Mouse (Mus musculus): ENCODE results near the gene Arsg.

Gene Arsg

DNA sequence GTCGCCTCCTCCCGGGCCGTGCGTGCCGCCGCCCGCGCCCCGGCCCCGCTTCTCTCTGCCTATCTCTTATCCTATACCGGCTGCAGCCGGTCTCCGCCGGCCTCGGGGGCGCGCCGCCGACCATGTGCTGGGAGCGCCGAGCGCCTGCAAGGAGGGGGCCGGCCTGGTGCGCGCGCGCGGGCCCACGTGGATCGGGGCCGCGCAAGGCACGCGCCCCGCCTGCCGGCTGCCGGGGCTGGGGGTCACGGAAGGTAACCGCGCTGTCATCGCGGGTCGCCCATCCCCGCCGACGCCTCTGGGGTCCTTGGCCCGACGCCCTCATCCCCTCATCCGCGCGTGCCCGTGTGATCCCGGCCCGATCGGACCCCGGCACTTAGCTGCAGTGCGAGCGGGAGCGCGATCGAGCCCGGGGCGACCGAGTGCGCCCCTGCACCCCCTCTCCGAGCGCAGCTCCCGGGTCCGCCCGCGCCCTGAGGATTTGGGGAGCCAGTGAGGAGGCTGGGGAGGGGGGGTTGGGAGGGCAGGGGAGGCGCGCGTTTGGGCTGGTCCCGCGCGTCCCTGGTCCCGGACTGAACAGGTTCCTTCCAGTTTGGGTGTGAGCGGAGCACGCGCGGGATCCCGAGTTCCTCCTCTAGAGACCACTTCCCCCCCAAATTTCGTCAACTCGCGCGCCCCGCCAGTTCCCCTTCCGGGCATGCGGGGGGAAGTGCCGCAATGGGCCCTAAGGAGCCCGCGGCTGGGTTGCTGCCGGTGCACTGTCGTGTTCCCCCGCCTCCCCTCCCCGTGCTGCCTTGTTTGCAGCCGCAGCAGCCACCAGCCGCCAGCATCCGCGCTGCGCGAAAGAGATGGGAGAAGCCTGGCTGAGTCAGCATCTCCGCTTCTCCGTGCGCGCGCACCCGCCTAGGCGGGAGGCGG, at the start of gene Arsg, which contains the start of gene Slc16a6:
TSS of gene Arsg (plus strand) at position 204 of the 915 bp plus-strand sequence.
TSS of gene Slc16a6 (minus strand) at position 428 of the 915 bp plus-strand sequence.
- DNase-seq (ENCODE audit: low read depth) = peak; percentile 94

DNA sequence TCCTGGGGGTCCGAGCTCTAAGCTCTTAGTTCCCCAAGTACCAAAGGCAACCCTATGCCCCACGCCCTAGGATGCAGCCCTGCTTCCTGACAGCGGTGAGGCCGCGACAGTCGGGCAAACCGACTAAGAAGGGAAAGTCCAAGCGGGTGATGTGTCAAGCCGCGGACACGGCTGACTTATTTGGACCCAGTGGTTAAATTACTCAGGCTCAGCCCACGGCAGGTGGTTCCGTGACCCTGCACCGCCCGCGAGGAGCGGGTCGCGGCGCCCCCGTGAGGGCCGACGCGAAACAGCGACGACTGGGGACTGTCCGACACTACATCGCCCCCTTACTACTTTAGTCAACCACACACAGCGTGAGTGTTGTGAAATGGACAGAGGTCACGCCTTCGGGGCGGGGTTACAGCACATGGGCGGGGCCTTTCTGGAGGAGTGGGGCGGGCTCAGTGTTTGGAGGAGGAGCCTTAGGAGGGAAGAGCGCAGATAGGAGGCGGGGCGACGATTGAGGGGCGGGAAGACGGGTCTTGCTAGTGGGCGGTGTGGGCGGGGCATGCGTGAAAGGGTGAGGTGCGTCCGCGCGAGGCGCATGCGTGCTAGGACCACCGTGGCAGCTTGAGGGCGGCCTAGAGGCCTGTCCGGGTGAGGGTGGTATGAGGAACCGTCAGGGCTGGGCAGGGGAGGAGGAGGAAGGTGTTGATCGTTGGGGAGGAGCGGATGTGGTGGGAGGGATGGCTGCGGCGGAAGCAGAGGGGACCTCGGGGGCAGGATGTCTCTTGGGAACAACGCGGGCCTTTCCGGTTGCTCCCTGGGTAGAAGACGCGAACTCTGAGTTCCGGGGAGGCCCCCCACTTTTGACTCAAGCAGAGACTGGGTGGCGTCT, 47.5 kb upstream of the Arsg start, which contains the start of gene Amz2:
TSS of gene Amz2 (plus strand) at position 555 of the 880 bp plus-strand sequence.
- DNase-seq (ENCODE audit: low read depth) = peak; percentile 100

DNA sequence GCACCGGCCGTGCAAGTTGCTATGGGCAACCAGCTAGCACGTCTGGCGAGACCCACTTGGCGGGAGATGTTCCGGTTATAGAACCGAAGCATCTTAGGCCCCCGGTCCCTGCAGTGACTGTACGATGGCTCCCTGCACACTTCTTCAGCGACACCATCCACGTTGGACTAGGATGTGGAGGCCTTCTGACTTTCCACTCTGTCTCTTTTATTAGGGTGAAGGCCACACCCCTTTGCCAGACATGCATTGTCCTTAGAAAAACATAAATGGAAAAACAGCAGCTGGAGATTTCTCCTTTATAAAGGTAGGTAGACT, 46.9 kb upstream of the Arsg start:
- no peak for DNase-seq (ENCODE audit: low read depth)

DNA sequence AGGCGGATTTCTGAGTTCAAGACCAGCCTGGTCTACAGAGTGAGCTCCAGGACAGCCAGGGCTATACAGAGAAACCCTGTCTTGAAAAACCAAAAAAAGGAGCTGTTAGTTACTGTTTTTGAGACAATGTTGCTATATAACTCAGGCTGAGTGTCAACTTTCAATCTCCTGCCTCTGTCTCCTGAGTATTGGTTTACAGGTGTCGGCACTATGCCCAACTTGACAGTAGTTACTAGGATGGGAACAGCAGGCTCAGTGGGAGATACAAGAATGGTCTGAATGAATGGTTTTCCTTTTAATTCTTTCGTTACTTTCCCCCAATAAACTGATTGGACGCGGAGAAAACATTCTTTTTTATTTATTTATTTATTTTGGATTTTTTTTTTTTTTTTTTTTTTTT, 45.8 kb upstream of the Arsg start:
- DNase-seq (ENCODE audit: low read depth) = peak; percentile 57

DNA sequence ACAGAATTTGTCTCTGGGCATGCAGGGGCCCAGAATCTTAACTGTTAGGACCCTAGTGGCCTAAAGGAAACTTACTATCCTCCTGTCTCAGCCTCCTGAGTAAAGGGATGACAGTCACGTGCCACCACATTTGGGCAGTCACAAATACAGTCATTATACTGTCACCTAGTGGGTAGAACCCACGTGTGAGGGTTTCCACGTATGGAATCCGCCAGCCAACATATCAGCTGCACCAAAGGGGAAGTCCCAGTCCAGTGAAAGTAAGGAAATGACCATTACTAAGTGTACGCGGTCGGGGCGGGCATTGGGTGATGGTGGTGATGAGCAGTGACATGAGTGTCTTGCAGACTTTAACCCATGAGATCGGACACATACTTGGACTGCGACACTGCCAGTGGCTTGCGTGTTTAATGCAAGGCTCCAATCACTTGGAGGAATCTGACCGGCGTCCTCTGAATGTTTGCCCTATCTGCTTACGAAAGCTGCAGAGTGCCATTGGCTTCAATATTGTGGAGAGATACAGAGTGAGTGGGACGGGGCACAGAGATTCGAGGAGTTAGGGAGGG, 38.9 kb upstream of the Arsg start:
- DNase-seq (ENCODE audit: low read depth) = peak; percentile 82

DNA sequence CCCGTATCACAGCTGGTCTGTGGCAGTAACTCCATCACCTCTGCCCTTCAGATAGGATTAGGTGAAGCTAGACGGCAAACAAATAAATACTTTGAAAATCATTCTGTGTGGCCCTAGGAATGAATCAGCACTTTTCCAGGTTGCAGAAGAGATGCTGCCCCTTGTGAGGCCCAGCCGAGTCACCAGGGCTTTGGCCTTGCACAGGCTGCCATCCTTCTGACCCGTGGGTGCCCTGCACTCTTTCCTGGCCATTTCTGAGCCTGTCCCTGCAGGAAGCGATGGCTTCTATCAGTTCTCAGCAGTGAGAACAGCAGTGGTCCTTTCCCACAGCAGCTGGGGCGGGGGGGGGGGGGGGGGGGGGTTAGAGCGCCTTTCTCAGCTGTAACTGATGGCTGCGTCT, 36.3 kb upstream of the Arsg start:
- DNase-seq (ENCODE audit: low read depth) = no peak

DNA sequence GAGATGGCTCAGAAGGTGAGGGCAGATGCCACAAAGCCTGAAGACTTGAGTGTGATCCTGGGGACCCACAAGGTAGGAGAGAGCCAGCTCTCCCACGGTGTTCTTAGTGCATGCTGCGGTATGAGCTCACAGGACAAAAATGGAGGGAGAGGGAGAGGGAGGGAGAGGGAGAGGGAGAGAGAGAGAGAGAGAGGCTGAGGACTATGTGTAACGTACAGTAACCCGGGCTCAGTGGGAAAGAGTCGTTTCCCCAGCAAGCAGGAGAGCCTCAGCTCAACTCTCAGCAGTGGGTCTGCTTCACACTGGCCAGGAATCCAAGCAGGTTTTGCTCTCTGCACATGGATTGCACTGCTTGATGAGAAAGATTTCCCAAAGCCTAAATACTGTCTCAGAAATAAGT, 34.0 kb upstream of the Arsg start:
- DNase-seq (ENCODE audit: low read depth) = peak; percentile 31

DNA sequence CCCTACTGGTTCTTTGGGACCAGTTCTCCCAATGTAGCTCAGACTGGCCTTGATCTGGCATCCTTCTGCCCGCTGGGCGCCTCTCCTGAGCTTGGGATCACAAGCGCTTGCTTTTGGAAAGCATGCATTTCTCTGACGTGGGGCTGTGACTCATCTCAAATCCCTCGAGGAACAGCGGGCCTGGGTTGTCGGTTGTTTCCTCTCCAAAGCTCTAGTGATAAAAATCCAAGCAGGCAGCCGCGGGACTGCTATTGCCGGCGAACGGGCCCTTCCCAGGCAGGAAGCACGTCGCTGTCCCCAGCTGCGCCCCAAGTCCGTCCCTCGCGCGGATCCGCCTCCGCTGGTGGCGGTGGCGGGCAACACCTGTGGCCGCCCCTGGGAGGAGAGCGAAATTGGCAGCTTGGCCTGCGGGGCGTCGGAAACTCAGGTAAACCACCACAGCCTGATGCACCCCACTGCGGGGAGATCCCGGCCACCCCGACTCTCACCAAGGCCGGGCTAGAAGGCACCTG, 33.3 kb upstream of the Arsg start:
- peak; percentile 91 for DNase-seq (ENCODE audit: low read depth)

DNA sequence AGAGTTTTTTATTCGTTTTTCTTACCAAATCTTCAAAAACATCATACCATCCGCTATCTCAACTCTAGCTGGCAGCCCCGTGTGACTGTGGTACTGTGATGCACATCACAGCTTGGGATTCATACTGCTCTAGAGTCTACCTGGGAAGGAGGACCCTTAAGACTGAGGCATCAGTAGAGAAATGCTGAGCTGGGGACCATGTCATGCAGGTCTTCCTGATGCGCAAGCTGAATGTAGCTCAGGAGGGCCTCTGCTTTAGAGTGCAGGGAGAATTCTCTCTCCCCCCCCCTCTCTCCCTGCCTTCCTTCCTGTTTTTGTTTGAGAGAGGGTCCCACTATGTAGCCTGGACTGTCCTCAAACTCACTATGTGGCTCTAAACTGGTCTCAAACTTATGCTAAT, 32.5 kb upstream of the Arsg start:
- no peak for DNase-seq (ENCODE audit: low read depth)

DNA sequence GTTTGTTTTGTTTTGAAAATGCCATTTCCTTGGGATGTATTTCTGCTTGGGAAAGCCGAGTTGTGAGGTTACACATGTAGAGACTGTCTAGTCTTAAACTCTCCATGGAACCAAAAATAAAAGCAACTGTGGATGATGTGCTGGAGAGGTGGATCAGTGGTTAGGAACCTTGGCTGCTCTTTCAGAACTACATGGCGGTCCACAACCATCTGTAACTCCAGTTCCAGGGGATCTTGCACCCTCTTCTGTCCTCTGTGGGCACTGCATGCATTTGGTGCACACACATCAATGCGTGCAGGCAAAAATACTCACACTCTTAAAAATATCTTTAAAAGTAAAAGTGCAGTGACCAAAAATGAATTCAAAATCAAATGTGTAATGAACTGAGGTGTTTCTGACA, 32.1 kb upstream of the Arsg start:
- DNase-seq (ENCODE audit: low read depth) = peak; percentile 92

DNA sequence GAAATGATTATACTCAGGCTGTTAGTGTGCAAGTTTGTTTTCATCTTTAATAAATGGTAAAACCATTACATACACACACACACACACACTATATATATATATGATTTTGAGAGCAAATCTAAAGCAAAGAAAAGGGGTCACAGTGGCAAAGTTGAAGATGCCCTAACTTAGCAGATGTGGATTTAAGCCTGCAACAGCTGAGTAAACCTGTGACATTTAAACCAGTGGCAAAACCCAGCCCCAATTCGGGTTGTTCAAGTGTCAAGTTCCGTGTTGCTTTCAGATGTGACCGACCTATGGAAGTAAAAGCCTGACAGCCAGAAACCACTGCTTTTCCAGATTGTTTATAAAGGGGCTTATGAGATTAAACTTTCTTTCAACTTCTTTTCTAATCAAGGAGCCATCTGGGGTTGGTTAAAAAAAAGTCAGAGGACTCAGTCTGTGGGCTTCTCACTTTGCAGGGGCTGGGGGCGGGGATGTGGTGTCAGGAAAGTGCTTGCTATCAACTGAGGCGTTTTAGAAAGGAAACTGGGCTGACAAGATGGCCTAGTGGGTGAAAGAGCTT, 30.9 kb upstream of the Arsg start:
- peak; percentile 52 for DNase-seq (ENCODE audit: low read depth)

DNA sequence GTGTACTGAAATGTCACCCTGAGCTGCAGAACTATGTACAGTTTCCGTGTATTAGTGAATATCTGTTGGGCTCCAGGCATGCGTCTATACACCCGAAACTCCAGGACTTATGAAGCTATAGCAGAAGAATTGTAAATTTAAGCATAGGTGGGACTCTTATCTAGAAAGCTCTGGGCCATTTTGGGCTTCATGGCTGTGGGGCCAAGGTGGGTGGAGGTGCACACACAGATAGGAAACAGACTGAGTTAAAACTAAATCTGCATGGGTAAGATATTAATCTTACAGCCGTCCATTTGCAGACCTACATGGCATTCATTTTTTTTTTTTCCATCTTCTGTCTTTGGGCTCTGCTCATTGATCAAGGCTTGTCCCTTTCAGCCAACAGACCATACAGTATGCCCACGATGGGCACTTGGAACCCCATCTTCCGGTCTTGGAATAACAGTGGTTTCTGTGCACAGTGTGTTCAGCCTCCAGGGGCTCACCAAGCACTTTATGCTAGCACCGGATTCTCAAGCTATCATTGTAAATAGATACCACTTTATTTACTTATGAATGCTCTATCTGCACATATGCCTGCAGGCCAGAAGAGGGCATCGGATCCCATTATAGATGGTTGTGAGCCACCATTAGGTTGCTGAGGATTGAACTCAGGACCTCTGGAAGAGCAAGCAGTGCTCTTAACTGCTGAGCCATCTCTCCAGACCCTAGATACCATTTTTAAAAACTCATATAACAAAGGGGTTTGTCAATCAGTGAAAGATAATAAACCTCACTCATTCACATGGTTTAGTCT, 29.5 kb upstream of the Arsg start:
- peak; percentile 29 for DNase-seq (ENCODE audit: low read depth)

DNA sequence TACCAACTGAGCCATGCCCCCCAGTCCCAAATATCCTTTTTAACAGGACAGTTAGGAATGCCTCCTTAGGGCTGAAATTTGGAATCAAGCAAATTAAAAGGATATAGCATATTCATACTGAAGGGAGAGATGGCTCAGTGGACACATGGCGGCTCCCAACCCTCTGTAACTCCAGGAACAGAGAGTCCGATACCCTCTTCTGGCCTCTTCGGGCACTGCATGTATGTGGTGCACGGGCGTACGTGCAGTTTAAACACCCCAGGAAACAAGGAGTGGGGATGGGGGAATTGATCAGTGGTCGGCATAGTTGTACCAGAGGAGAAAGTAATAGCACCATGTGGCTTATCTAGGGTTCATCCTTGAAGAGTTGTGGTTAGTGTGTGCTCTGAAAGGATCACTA, 28.6 kb upstream of the Arsg start:
- DNase-seq (ENCODE audit: low read depth) = peak; percentile 63

DNA sequence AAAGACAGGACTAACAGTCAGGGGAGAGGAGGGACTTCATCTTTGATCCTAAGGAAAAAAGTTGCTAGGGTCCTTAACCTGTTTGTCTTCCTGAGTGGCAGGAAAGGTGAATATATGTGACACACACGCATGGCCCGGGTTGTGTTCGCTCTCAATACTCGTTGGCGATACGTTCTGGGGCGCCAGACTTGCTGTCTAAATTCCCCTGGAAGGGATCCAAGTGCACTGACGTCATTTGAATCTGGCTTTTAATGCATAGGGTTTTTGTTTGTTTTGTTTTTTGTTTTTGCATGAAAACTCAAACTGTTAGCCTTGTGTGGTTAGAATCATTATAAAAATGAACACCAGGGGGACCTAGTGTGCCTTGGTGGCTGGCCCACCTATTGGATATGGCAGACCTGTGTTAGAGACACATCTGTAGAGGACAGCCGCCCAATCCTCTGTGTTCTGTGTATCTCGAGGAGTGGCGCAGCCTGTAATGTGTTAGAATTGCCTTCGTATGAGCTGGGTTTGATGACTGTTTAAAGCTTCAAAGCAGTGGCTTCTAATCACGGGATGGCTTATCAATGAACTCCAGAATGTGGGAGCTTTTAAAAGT, 27.6 kb upstream of the Arsg start:
- peak; percentile 84 for DNase-seq (ENCODE audit: low read depth)

DNA sequence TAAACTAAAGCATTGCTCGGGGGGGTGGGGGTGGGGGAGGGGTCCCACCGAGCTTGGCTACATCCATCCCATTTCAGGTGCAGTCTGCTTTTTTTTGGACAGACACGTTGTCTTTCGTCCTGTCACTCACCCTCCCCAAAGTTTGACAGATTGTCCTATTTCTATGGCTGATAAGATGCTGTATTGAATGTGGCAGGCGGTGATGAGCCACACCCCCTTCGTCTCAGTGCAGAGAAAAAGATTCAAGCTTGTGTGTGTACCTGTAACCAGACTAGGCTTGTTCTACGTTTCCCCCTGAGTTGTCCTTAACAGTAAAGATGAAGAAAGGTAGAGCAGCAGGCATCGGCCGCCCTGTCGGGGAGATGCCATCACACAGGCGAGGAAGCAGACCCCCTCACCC, 22.0 kb upstream of the Arsg start:
- no peak for DNase-seq (ENCODE audit: low read depth)

DNA sequence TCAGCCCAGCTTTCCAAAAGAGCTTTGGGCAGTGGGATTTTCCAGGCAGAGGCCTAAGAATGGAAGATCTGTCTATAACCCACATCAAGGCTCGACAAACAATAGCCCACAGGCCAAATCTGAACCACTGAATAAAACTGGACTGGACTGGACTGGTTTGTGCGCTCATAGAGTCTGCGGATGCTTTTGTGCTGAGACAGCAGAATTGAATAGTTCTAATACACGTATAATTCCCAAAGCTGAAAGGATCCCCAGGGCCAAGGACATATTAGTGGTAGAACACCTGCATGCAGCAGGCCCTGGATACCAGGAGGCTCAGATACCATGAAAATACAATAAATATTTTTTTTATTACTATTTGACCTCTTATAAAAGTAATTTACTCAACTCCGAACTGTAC, 16.9 kb upstream of the Arsg start:
- no peak for DNase-seq (ENCODE audit: low read depth)

DNA sequence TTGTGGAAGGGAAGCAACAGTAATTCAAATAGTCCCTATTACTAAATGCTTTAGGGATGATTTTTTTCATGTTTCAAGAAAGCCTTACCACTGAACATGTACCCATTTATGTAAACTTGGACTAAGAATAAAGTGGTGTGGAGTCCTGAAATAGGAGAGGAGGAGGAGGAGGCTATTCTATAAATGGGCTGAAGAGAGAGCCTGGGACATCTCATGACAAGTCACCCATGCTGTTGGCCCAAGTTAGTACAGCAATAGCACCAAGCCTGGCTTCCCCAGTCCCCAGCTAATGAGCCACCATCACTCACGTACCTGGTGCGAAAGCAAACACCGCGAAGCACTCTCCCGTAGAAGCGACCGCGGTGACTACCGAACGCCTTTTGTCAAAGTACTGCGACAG, 15.0 kb upstream of the Arsg start:
- DNase-seq (ENCODE audit: low read depth) = no peak

DNA sequence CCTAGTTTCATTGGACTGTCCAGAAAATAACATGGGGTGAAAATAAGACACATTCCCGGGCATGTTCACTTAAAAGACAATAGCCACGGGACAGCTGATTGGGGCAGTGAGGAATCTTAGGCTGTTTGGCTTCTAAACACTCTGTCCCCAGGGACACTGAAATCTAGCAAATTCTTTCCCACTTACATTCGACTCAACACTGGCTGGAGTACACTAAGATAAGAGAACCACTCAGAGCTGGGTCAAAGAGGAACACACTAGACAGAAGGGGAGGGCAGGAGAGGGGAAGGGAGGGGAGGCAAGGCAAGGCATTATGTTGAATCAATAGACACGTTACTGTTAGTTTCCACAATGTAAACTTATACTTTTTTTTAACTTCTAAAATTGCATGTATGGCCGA, 12.6 kb upstream of the Arsg start:
- DNase-seq (ENCODE audit: low read depth) = no peak

DNA sequence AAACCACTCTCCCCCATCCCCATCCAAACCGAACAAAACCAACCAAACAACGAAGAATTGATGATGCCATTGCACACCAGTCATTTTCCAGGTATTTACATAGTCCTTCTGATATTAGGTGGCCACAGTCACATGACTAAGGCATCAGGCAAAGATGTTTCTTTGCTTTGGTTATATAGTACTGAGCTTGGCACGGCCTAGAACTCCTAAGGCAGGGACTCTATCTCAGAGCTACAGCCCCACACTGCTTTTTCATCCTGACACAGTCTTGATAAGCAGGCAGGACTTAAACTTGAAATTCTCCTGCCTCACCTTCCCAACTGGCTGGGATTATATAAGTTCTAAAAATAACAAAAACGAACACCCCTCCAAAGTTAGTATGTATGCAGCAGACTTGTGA, 8.1 kb upstream of the Arsg start:
- no peak for DNase-seq (ENCODE audit: low read depth)

DNA sequence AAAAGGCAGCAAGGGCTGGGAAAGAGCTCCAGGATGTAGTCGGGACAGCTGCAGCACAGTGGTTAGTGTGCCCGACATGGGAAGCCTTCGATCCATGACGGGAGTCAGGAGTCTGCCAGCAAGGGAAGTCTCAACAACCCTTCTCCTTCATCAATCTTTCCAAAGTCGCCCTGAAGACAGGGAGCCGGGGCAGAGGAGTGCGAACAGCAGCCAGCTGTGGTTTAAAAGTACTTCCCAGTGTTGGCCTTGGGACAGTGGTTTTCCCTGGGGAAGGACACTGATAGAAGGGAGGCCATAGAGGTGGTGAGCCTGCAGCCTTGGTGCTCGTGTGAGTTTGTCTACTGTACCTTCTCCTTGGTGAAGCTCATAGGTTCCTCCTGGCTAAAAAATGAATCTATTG, 6.2 kb upstream of the Arsg start:
- no peak for DNase-seq (ENCODE audit: low read depth)

DNA sequence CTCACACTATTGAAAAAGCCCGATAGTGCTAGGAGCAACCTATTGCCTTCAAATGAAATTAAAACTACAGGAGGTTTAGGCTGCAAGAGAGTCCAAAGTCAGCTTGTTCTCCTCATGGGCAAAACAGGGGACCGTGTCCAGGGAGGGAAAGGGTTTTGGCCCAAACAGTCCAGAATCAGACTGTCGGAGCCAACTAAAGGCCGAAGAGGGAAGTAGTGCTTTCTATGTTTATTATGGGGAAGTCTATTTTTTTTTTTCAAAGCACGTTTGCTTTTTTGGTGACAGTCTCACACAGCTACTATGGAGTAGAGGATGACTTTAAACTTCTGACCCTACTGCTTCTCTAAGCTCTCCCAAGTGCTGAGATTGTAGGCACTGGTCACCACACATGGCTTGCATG, 5.0 kb upstream of the Arsg start:
- DNase-seq (ENCODE audit: low read depth) = no peak

Data from induced T-regulatory cell, adult 2 months (primary cell).